Mouse (Mus musculus) myocyte (in vitro differentiated cells): ENCODE measurements around the gene Dyrk2. TPM values are rescaled to one million over a fixed set of nuclear protein-coding genes. Genes with fewer than 3 reads are reported as not detected.

Experiments used
- H3K27me3 ChIP-seq: one replicate; pipeline ENCODE4 v1.6.1; 2011; ENCODE audit not compliant: control insufficient read depth, insufficient read depth, insufficient read length
- H3K36me3 ChIP-seq: one replicate; pipeline ENCODE4 v1.6.1; 2011; ENCODE audit not compliant: control insufficient read depth, insufficient read depth
- H3K4me2 ChIP-seq: one replicate; pipeline ENCODE4 v1.6.1; 2011; ENCODE audit warnings: low read depth, control low read depth
- H3K4me3 ChIP-seq: one replicate; pipeline ENCODE4 v1.5.1; 2011; ENCODE audit warnings: mild to moderate bottlenecking, control low read depth, moderate library complexity
- H3K79me2 ChIP-seq: one replicate; pipeline ENCODE4 v1.6.1; 2011; ENCODE audit not compliant: control insufficient read depth, insufficient read depth
- H3ac ChIP-seq: one replicate; pipeline ENCODE4 v1.6.1; 2011; ENCODE audit not compliant: control insufficient read depth, insufficient read length
- CEBPB ChIP-seq: IDR thresholded peaks from 2 replicates; pipeline ENCODE4 v1.6.1; 2011; ENCODE audit warnings: mild to moderate bottlenecking, moderate library complexity; ENCODE audit not compliant: poor library complexity, insufficient read depth, severe bottlenecking
- E2F4 ChIP-seq: IDR thresholded peaks from one replicate; pipeline ENCODE4 v1.6.1; 2011; ENCODE audit warnings: mild to moderate bottlenecking, control low read depth, moderate library complexity; ENCODE audit not compliant: insufficient read depth
- MAX ChIP-seq: IDR thresholded peaks from one replicate; pipeline ENCODE4 v1.6.1; 2011; ENCODE audit warnings: low read depth, mild to moderate bottlenecking, control low read depth
- MYOD1 ChIP-seq, 3 experiments: IDR thresholded peaks; one replicate each; pipeline ENCODE4 v1.6.1; 2011; ENCODE audit warnings: control low read depth in 2 of 3, low read depth in 2 of 3, mild to moderate bottlenecking in 2 of 3, moderate library complexity in 1 of 3; ENCODE audit not compliant: insufficient read length in 2 of 3, control insufficient read depth in 1 of 3
- MYOG ChIP-seq, 3 experiments: IDR thresholded peaks; one replicate each; pipeline ENCODE4 v1.6.1; 2011; ENCODE audit warnings: control low read depth in 2 of 3, low read depth in 2 of 3, mild to moderate bottlenecking in 2 of 3; ENCODE audit not compliant: insufficient read length in 2 of 3, control insufficient read depth in 1 of 3, insufficient read depth in 1 of 3
- POLR2A ChIP-seq: IDR thresholded peaks from one replicate; pipeline ENCODE4 v1.6.1; 2011; ENCODE audit warnings: low read depth, mild to moderate bottlenecking, control low read depth, moderate library complexity; ENCODE audit not compliant: insufficient read length
- POLR2AphosphoS2 ChIP-seq: IDR thresholded peaks from one replicate; pipeline ENCODE4 v1.6.1; 2011; ENCODE audit warnings: low read depth, control low read depth; ENCODE audit not compliant: insufficient read length
- REST ChIP-seq: IDR thresholded peaks from one replicate; pipeline ENCODE4 v1.6.1; 2011; ENCODE audit warnings: mild to moderate bottlenecking, control low read depth, moderate library complexity; ENCODE audit not compliant: insufficient read depth, insufficient read length
- SRF ChIP-seq: IDR thresholded peaks from one replicate; pipeline ENCODE4 v1.6.1; 2011; ENCODE audit warnings: low read depth; ENCODE audit not compliant: control insufficient read depth, insufficient read length
- TCF12 ChIP-seq: IDR thresholded peaks from one replicate; pipeline ENCODE4 v1.6.1; 2011; ENCODE audit warnings: mild to moderate bottlenecking, control low read depth; ENCODE audit not compliant: poor library complexity, insufficient read depth, severe bottlenecking
- TCF3 ChIP-seq: IDR thresholded peaks from one replicate; pipeline ENCODE4 v1.6.1; 2011; ENCODE audit warnings: low read depth, control low read depth; ENCODE audit not compliant: insufficient read length
- USF1 ChIP-seq: IDR thresholded peaks from one replicate; pipeline ENCODE4 v1.6.1; 2011; ENCODE audit warnings: low read depth, mild to moderate bottlenecking, control low read depth, moderate library complexity
- polyA plus RNA-seq: library from polyadenylated mRNA; unstranded; fragments of >200 nt; fragmentation: generic; extraction: Trizol; gene quantifications from one replicate; pipeline ENCODE4 v1.2.1, GENCODE M21; 2012; ENCODE audit warnings: missing spikeins

Gene Dyrk2
- polyA plus RNA-seq, 1 experiment = 24.2 TPM

DNA sequence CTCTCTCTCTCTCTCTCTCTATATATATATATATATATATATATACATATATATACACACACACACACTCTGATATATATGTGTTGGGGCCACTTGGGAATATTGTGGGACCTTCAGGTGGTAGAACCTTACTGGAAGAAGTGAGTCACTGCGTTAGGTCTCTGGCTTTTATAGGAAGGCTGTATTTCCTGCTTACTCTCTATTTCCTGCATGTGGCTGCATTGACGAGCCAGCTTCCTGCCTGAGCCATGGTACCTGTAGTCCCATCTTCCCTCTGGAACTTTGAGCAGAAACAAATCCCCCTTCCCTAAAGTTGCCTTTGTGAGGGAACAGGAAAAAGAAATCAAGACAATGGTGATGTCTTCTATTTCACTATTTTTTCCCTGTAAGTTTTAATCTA, 40.4 kb downstream of the Dyrk2 start:
- Histone ChIP-seq H3K27me3 (no peaks in the 10 kb centered on the region), H3K36me3 (no peaks in the 10 kb centered on the region), H3K4me2 (no peak overlapping the region), H3K4me3 (no peak overlapping the region), H3ac (no peak overlapping the region), H3K79me2 (no peaks in the 10 kb centered on the region)
- TF ChIP-seq POLR2AphosphoS2 (no peak), POLR2A (no peak), MYOD1 (IDR thresholded peaks at IDR 0.05; ENCODE audit: control insufficient read depth in 1 of 3, insufficient read length in 2 of 3, low read depth in 2 of 3) (no peak), TCF12 (no peak), USF1 (no peak), SRF (no peak), TCF3 (no peak), CEBPB (no peak), MYOG (IDR thresholded peaks at IDR 0.05; ENCODE audit: control insufficient read depth in 1 of 3, insufficient read depth in 1 of 3, insufficient read length in 2 of 3, low read depth in 2 of 3) (no peak), MAX (no peak)

- H3K4me3 ChIP-seq = no peak overlapping the region
- H3ac ChIP-seq = no peak overlapping the region
- H3K79me2 ChIP-seq = no peaks in the 10 kb centered on the region
- no peaks in the 10 kb centered on the region for H3K36me3 ChIP-seq
- H3K4me2 ChIP-seq = no peak overlapping the region
- TF ChIP-seq SRF (no peak), CEBPB (no peak), E2F4 (no peak), REST (no peak), POLR2AphosphoS2 (no peak), MYOG (IDR thresholded peaks at IDR 0.05; ENCODE audit: control insufficient read depth in 1 of 3, insufficient read depth in 1 of 3, insufficient read length in 2 of 3, low read depth in 2 of 3) (no peak)
- H3K27me3 ChIP-seq = no peaks in the 10 kb centered on the region
Measured at GRCm38 (mm10) chr10:118827116-118827515, 42.9 kb downstream of the Dyrk2 start.

DNA sequence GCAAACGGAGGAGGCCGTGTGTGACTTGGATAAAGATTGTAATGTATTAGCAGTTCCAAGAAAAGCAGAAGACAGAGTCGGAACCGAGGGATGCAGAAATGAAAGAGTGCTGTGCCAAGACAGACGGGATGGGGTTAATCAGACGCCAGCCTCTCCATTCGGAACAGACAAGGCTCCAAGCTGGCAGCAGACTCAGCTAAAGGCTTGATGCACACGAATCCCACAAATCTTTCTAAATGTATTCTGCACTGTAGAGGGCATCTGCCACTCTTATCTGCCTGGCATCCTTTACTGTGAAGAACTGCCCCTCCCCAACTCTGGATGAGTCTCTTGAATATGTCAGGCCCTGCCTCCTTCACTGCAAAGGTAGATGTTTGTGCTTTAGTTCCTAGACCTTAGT, 45.2 kb downstream of the Dyrk2 start:
- Histone ChIP-seq H3K79me2 (no peaks in the 10 kb centered on the region), H3K4me2 (no peak overlapping the region), H3K36me3 (no peaks in the 10 kb centered on the region), H3K27me3 (no peaks in the 10 kb centered on the region), H3ac (no peak overlapping the region), H3K4me3 (no peak overlapping the region)
- TF ChIP-seq MYOG (IDR thresholded peaks at IDR 0.05; ENCODE audit: control insufficient read depth in 1 of 3, insufficient read depth in 1 of 3, insufficient read length in 2 of 3, low read depth in 2 of 3) (no peak), E2F4 (no peak), USF1 (no peak), MYOD1 (IDR thresholded peaks at IDR 0.05; ENCODE audit: control insufficient read depth in 1 of 3, insufficient read length in 2 of 3, low read depth in 2 of 3) (no peak), MAX (no peak), POLR2A (no peak), CEBPB (no peak), TCF12 (no peak), TCF3 (no peak), POLR2AphosphoS2 (no peak), REST (no peak), SRF (no peak)

DNA sequence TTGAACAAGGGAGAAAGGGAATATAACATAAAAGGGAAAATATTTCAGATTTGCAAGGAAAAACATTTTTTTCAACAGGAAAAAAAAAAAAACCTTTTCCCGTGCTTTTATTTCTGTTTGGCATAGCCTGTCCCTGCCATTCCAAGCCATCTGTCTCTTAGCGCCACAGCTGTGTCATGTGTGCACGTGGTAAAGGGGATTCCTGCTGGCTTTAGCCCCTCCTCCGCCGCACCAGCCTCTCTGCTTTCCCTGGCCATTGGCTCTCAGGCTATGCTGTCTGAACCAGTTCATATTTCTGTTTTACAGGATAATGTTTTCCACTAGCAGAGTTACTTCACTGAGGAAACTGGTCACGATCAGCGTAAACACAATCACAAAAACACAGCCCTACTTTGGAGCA, 49.1 kb downstream of the Dyrk2 start:
- H3ac ChIP-seq = no peak overlapping the region
- no peaks in the 10 kb centered on the region for H3K36me3 ChIP-seq
- H3K79me2 ChIP-seq = no peaks in the 10 kb centered on the region
- no peak overlapping the region for H3K4me3 ChIP-seq
- no peak overlapping the region for H3K4me2 ChIP-seq
- TF ChIP-seq MYOG (IDR thresholded peaks at IDR 0.05; ENCODE audit: control insufficient read depth in 1 of 3, insufficient read depth in 1 of 3, insufficient read length in 2 of 3, low read depth in 2 of 3) (peak; percentile 12 to 89 (median 60)), SRF (no peak), E2F4 (no peak), MYOD1 (IDR thresholded peaks at IDR 0.05; ENCODE audit: control insufficient read depth in 1 of 3, insufficient read length in 2 of 3, low read depth in 2 of 3) (peak in 2 of 3 experiments; percentile 78 to 83), TCF3 (peak; percentile 56), MAX (no peak), REST (no peak), TCF12 (peak; percentile 9), POLR2AphosphoS2 (no peak)
- no peaks in the 10 kb centered on the region for H3K27me3 ChIP-seq

- no peaks in the 10 kb centered on the region for H3K27me3 ChIP-seq
- no peaks in the 10 kb centered on the region for H3K79me2 ChIP-seq
- no peak overlapping the region for H3ac ChIP-seq
- H3K36me3 ChIP-seq = no peaks in the 10 kb centered on the region
- H3K4me2 ChIP-seq = no peak overlapping the region
- H3K4me3 ChIP-seq = no peak overlapping the region
- TF ChIP-seq CEBPB (no peak), MYOD1 (IDR thresholded peaks at IDR 0.05; ENCODE audit: control insufficient read depth in 1 of 3, insufficient read length in 2 of 3, low read depth in 2 of 3) (no peak), POLR2AphosphoS2 (no peak), POLR2A (no peak), TCF12 (no peak), TCF3 (no peak), E2F4 (no peak), MYOG (IDR thresholded peaks at IDR 0.05; ENCODE audit: control insufficient read depth in 1 of 3, insufficient read depth in 1 of 3, insufficient read length in 2 of 3, low read depth in 2 of 3) (no peak), REST (no peak), SRF (no peak)
Measured at GRCm38 (mm10) chr10:118819846-118820245, 50.2 kb downstream of the Dyrk2 start.
